ENCODE assay signal across 17 mouse cellular contexts in the genomic region with DNA sequence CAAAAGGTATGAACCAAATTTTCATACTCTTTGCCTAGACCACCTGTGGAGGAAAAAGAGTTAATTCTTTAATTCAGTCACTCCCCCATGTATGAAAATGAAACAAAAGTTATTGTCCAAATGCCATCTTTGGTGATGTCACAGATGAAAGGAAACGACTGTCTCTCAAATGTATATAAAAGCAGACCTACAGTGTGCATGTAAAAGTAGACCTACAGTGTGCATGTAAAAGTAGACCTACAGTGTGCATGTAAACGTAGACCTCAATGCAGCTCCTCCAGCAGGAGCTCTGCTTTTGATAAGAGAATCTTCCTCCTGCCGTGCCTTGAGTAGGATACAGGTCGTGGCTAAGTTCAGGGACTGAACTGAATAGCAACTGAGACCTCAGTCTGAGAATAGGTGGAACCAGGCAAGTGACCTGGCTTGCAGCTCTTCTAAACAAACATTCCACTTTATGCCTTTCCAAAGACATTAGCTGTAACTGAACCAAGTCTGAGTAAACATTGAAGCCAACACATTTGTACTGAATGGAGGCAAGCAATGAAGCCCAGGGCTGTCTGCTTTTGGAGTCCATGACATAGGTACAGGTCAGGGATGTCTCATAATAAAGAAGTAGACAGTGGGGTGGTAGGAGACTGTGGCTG.
"Had no signal": no experiment of that assay in that cellular context is flagged by ENCODE, and none has a peak within 500 bp of the region (broad histone marks: within the 10 kb centered on the region; RNA-seq: fewer than 3 reads in every experiment).

No protein-coding gene starts in this region.

- DNase-seq: liver, postnatal 0 days; lung, adult 2 months; lung, postnatal 14 days; lung, postnatal 36 days; midbrain, embryonic 14.5 days; right cerebral cortex, postnatal 14 days; thymus, adult 2 months; thymus, postnatal 25 days; thymus, postnatal 4 days had no signal

- H3K9ac ChIP-seq: liver, postnatal 0 days; lung, embryonic 15.5 days; midbrain, embryonic 12.5 days; neural tube, embryonic 12.5 days; stomach, embryonic 15.5 days had no signal

- ATAC-seq: lung, postnatal 0 days had no signal

- H3K4me2 ChIP-seq: lung, embryonic 15.5 days; midbrain, embryonic 12.5 days; neural tube, embryonic 12.5 days; stomach, embryonic 15.5 days had no signal

- H3K36me3 ChIP-seq: lung, embryonic 15.5 days; midbrain, embryonic 12.5 days; neural tube, embryonic 12.5 days; stomach, embryonic 15.5 days had no signal

- H3K9me3 ChIP-seq: lung, embryonic 15.5 days; megakaryocyte, embryonic 14.5 days; midbrain, embryonic 12.5 days; neural tube, embryonic 12.5 days; stomach, embryonic 15.5 days had no signal

- H3K4me3 ChIP-seq: lung, embryonic 15.5 days; megakaryocyte, embryonic 14.5 days; midbrain, embryonic 12.5 days; neural tube, embryonic 12.5 days; stomach, embryonic 15.5 days had no signal

- H3K27ac ChIP-seq: lung, embryonic 15.5 days; macrophage; midbrain, embryonic 12.5 days; neural tube, embryonic 12.5 days; stomach, embryonic 15.5 days; stomach, postnatal 0 days had no signal

- H3K27me3 ChIP-seq: lung, embryonic 15.5 days; midbrain, embryonic 12.5 days; neural tube, embryonic 12.5 days; stomach, embryonic 15.5 days had no signal

- H3K4me1 ChIP-seq: lung, embryonic 15.5 days; megakaryocyte, embryonic 14.5 days; midbrain, embryonic 12.5 days; neural tube, embryonic 12.5 days; stomach, embryonic 15.5 days had no signal
